Mouse (Mus musculus) ES-CJ7 (cell line): ENCODE data around the gene Adgrf3.

Source experiments
- DNase-seq: peaks from one replicate; pipeline ENCODE4 v3.0.0; 2011; ENCODE audit warnings: low read depth, low spot score

Gene Adgrf3

GRCm38 (mm10) chr5:30202221-30202620 is 3.3 kb downstream of the Adgrf3 start:
- no peak for DNase-seq

- peak; percentile 73 for DNase-seq
These were observed 4.0 kb downstream of the Adgrf3 start for GRCm38 (mm10) chr5:30201521-30201920.

GRCm38 (mm10) chr5:30198257-30198656 is 7.3 kb downstream of the Adgrf3 start:
- peak; percentile 60 for DNase-seq

DNA sequence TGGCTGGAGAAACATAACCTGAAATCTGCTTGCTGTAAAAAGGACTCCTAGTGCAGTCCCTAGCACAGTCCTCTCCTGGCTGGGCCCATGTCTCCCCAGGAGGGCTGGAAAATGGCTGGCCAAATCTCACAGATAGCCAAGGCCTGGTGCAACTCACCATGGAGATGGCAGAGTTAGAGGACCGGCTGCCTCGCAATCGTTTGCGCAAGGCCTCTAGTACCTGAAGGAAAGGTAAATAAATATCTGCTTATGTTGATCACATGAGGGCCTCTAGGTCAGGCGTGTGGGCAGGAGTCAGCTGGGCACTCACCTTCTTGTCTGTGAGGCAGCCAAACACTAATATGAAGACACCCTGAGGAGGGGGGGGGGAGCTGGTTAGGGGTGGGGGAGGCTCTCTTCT is 10.2 kb downstream of the Adgrf3 start:
- DNase-seq: no peak

GRCm38 (mm10) chr5:30192452-30192851 is 13.1 kb downstream of the Adgrf3 start:
- peak; percentile 22 for DNase-seq

DNA sequence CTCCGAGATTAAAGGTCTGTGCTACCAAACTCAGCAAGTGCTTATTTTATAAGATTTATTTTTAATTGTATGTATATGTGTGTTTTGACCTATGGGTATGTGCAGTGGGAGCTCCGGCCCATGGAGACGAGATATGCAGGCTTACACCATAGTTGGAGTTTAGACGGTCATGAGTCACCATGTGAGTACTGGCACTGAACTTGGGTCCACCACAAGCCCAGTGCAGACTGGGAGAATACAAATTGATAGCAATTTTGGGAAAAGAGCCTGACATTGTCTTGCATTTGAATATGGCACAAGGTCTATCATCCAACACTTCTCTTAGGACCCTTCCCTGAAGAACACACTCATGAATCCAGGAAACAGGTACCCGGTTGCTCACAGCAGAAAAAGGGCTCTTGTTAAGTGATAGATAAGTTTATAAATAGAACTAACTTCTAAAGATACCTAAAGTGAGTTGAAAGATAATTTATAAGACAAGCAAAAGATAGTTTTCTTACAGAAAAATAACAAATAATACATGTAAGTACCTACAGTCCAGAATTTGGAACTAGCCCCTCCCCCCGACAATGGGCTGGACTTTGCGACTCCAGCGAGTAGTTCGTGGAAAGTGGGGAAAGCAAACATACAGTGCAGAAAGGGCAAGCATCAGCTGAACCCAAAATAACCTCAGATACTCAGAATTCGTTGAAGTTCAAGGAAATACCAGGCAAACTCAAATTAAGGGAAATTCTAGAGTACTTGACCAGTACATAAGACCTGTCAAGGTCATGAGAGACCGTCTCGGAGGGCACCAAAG is 17.6 kb downstream of the Adgrf3 start:
- DNase-seq: no peak

DNA sequence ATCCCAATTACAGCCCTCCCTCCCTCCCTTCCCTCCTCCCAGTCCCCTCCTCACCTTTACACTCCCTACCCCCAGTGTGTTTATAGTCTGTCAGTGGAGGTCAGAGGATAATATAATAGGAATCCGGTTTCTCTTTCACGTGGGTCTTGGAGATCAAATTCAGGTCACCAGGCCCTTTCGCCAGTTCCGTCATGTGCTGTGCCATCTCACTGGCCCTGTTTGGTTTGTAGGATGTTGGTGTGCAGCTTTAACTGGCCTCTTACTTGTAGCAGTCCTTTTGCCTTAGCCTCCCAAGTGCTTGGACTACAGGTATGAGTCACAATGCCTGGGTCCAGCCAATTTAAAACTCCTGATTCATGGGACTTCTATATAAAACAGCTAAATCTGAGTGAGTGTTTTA is 29.7 kb downstream of the Adgrf3 start:
- no peak for DNase-seq

DNA sequence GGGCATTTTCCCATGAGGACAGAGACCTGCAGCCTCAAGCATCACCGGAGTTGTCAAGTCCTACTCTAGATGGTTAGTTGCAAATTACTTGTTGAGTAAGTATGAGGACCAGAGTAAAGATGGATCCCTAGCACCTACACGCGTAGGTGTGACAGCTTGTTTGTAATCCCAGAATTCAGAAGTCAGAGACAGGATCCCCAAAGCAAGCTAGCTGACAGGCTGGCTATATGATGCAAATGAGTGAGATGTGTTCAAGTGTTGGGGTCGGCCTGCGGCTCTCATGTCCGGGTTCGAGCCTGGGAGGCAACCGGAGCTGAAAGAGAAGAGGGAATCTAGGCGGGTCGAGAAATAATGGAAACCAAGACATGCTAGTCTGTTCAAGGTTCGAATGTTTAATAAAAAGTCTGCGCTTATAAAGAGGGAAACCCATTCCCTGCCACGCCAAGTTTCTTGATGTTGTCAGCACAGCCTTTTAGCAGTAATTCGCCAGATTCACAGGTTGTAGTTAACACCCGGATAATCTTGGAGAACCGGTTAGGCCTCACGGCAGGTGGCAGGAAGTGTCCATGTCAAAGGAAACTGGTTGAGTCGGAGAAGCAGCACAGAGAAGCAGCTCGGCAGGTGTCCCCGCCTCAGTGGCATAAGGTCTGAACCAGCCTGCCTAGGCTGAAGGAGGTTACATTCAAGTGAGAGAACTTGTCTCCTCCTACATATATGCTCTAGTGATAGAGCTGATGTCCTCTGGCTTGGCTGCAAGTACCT is 32.4 kb downstream of the Adgrf3 start:
- DNase-seq: peak; percentile 32

DNA sequence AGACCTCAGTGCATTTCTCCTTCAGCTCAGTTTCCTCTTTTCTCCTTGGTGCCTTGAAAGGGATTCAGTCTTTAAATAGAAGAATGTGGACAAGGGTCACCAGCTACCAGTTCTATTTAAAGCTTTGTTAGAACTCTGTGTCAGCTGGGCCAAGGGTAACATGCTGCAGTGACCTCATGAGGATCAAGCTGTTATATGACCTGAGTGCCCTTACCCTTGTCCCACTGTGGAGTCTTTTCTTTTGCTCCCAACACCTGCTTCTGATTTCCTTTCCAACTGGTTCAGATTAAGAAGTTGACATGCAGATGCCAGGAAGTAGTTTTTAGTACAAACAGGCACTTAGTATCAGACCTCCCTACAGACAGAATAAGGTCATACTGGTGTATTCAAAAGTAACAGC is 33.4 kb downstream of the Adgrf3 start:
- no peak for DNase-seq

GRCm38 (mm10) chr5:30170303-30170940 is 35.1 kb downstream of the Adgrf3 start:
- DNase-seq: no peak

GRCm38 (mm10) chr5:30165234-30165946 is 40.1 kb downstream of the Adgrf3 start:
- DNase-seq: no peak

- no peak for DNase-seq
These were observed 43.2 kb downstream of the Adgrf3 start for GRCm38 (mm10) chr5:30162339-30162738.

DNA sequence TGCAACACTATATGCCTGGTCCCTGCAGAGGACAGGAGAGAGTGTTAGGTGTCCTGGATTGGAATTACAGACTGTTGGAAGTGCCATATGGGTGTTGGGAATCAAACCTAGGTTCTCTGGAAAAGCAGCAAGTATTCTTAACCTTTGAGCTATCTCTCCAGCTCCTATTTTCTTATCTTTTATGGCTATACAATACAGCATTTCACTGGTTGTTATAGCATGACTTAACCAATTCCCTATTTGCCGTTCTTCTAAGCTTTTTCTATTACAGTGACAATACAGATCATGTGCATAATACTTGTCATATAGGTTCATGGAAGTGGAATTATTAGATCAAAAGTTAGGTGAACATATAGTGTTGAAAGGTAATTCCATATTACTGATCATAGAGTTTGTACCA is 43.7 kb downstream of the Adgrf3 start:
- DNase-seq: no peak

- DNase-seq: no peak
These were observed 45.9 kb downstream of the Adgrf3 start for GRCm38 (mm10) chr5:30159601-30160000.

DNA sequence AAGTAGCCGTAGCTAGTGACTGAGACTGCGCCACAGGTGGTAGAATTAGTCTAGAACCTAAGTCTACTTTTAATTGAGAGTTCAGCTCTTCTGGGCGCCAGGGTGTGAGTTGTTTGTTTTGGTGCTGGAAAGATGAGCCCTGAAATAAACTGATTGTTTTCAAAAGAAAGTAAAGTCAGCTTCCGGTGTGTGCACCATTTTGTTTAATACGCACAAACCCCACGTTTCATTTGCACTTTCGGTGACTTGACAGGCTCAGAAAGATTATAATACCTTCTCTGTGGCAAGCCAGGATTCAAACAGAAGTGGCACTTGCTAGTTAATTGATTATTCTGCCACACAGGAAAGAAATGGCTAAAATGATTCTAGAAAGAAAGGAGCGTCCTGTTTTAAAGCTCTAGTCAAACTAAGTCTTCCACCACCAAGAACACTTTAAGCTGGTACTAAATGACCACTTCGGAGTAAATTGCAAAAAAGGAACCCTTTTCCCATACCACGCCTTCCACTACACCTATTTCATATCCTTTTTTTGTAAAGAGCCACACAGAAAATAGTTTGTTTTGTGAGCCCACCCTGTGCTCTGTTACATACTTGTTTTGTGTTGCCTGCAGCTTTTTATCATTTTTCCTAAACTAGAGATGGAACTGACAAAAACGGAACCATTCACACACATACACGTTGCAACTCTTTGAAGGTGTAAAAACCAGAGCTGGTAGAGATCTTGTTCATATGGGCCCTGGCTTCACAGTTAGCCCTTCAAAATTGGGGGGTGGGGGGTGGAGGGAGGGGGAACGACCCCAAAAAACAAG is 49.5 kb downstream of the Adgrf3 start:
- DNase-seq: no peak

DNA sequence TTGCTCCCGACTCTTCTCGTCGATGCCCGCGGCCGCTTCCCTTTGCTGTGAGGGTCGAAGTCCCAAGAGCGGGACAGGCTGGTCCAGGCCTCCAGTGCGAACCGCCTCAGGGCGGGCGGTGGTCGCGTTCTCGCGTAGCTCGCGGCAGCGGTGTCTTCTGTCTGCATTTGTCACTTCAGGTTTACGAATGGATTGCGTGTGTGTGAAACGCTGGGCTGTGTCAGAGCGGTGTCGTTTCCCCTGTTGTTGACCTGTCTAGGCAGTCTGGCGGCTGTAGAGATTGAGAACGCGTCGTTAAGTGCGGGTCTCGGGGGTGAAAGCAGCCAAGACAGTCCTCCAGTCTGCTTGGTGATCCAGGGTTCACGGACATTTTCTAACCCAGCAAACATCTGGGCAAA is 50.1 kb downstream of the Adgrf3 start:
- no peak for DNase-seq

DNA sequence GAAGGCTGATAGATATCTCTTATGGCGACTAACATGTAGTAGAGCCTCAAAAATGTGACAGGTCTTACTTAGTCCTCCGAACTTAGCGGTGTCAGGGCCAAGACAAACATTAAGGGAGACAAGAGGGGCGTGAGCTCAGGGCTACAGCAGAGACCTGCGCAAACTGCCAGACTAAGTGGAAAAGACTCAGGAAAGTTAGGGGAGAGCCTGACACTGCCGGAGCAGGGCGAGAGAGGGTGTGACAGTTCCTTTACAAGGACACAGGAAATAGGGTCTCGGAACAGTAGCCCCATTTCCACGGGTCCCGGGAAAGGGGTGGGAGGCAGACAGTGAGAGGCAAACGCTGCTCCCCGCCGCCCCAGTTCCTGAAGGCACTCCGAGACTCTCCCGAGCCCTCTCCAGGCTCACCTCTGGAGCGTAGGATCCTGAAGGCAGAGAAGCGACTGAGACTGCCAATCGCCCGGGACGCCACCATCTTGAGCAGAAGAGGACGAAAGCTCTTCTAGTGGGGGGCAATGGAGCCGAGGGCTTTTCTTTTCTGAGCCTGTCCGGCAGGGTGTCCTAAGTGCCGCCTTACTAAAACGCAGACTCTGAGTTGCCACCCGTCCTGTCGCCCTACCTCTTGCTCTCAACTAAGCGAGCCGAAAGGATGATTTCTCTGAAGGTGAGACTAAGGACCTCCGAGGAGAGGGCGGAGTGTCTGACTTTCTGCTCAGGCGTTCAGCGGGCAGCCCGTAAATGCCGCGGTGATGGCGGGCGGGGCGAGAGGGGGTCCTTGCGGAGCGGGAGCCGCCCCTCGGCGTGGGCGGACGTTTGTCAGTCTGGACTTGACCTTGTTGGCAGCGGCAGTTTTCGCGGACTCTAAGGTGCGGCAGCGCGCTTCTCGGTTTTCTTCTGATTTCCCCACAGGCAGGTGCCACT is 50.8 kb downstream of the Adgrf3 start, which contains the start of the genes Hadha and Hadhb:
Gene Hadha (minus strand): TSS at position 689 of the 921 bp plus-strand sequence.
Gene Hadhb (plus strand): TSS at position 775 of the 921 bp plus-strand sequence.
- DNase-seq: peak; percentile 91

DNA sequence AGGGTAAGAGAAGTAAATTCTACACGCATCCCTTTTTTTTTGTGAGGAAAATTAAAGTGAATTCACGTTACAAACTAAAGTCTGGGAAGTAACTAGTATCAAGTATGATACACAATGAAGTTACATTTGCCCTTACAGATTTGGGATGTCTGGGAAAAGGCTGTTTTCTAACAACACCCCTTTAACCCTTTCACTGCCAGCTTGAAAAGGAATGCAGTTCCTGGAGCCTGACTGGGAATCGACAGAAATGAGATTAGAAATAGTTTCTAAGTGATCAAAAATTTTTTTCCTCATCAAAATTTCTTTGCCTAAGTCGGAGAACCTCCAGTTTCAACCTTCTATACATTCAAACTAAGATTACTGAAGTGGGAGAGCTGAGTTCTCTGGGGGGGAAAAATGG is 51.5 kb downstream of the Adgrf3 start:
- peak; percentile 22 for DNase-seq

DNA sequence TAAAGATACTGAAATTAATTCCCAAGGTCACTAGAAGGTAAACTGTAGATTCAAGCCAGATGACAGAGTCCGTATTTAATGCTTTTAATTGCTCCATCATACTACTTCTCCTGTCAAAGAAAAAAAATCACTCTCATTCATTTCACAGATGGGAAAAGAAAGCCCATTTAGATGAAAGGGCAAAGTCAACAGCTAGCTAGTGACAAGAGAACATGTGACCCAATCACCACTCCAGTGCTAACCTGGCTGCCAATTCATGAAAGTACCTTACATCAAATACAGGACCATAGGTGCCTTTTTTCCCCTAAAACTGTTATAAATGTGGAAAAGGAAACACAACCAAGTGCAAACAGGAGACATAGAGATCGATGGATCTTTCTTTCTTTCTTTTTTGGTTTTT is 52.3 kb downstream of the Adgrf3 start:
- no peak for DNase-seq

DNA sequence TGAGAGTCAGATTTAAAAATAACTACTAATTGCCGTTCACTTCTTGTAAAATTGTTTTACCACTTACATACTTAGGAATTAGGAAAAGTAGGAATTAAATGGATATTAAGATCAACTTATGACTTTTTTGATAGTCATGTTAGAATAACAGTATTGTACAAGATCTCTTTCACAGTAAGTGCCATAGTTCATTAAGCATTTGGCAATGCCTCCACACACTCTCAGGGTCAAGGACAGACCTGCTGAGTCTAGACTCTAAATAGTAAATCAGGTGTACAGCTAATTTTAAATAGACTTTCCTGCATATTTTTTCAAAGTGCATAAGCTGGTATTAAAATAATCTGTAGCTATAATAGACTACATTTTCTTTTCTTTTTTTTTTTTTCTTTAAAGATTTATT is 53.1 kb downstream of the Adgrf3 start:
- DNase-seq: no peak
